Mouse (Mus musculus) limb, embryonic 12.5 days (tissue): ENCODE measurements around the gene Mpzl3. TPM values are rescaled to one million over a fixed set of nuclear protein-coding genes. Genes with fewer than 3 reads are reported as not detected.

Source experiments
- ATAC-seq: fragments of 200-750 bp; cut with Nextera tagmentation; 2 replicates; pipeline ENCODE4 v1.8.0; 2017; ENCODE audit warnings: low read depth, moderate TSS enrichment; ENCODE audit not compliant: insufficient number of reproducible peaks, insufficient read depth, low FRiP score, low TSS enrichment
- H3K27ac ChIP-seq: fragments of 300-500 bp; sonication (generic); 2 replicates; pipeline ENCODE4 v1.5.1; 2016; ENCODE audit warnings: mild to moderate bottlenecking, moderate library complexity
- H3K27me3 ChIP-seq: fragments of 300-500 bp; sonication (generic); 2 replicates; pipeline ENCODE4 v1.6.1; 2016; ENCODE audit warnings: mild to moderate bottlenecking, moderate library complexity
- H3K36me3 ChIP-seq: fragments of 300-500 bp; sonication (generic); 2 replicates; pipeline ENCODE4 v1.6.1; 2016; ENCODE audit warnings: mild to moderate bottlenecking, moderate library complexity
- H3K4me1 ChIP-seq: fragments of 300-500 bp; sonication (generic); replicated peaks from 2 replicates; pipeline ENCODE4 v1.6.1; 2016
- H3K4me2 ChIP-seq: fragments of 300-500 bp; sonication (generic); 2 replicates; pipeline ENCODE4 v1.6.1; 2016; ENCODE audit warnings: mild to moderate bottlenecking, moderate library complexity
- H3K4me3 ChIP-seq: fragments of 300-500 bp; sonication (generic); replicated peaks from 2 replicates; pipeline ENCODE4 v1.5.1; 2016; ENCODE audit warnings: mild to moderate bottlenecking
- H3K9ac ChIP-seq: fragments of 300-500 bp; sonication (generic); replicated peaks from 2 replicates; pipeline ENCODE4 v1.6.1; 2016; ENCODE audit warnings: mild to moderate bottlenecking, moderate library complexity
- H3K9me3 ChIP-seq: fragments of 300-500 bp; sonication (generic); 2 replicates; pipeline ENCODE4 v1.6.1; 2016; ENCODE audit warnings: mild to moderate bottlenecking, moderate library complexity
- WGBS: fragments of 180-500 bp; shearing (Covaris S2); methylation state at CpG from one replicate; pipeline ENCODE4 v1.1.7; 2016; 5-methylcytosine and 5-hydroxymethylcytosine counted together
- polyA plus RNA-seq: library from polyadenylated mRNA; unstranded; fragments of >200 nt; fragmentation: Nextera tagmentation; extraction: Ambion mirVana; gene quantifications from 2 replicates; pipeline ENCODE4 v1.2.1, GENCODE M21; 2016

Gene Mpzl3
- polyA plus RNA-seq, 1 experiment from 2014 or later = 2.3 TPM

DNA sequence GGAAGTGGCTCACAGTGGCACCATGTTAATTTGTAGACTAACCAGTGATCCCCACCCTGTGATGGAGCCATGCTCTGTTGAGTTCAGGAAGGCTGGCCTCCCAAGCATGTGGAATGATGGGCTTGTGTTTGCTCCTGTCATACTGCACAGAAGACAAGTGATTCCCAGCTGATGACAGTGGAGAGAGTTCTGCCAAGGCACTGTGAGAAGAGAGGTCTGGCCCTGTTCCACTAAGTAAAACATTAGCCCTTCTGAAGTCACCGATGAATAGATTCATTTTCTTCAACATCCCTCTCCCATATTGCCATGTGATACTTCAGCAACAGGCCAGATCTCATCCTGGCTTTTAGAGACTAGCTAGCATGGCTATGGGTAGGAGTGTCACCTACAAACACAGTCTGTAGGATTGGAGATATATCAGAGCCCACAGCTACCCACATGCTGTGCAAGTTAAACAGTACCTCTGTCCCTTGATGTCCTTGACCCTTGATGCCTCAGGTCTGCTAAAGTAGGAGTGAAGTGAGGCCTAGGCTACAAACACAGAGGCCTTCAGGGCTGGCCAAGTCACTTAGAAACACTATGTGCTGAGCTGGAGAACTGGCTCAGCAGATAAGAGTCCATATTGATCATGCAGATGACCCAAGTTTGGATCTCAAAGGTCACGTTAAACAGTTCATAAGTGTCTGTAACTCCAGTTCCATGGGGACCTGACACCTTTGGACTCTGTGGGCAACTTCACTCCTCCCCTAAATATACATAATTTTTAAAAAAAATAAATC lies 50.8 kb downstream of the Mpzl3 start:
- H3K9ac ChIP-seq = no peak overlapping the region
- ATAC-seq = no peak
- no peak overlapping the region for H3K4me3 ChIP-seq
- H3K27ac ChIP-seq = no peak overlapping the region
- no peaks in the 10 kb centered on the region for H3K9me3 ChIP-seq
- WGBS = 93% methylated on average over 2 of the region's 2 CpGs
- H3K4me1 ChIP-seq = peaks cover 9% of the 10 kb centered on the region
- no peak overlapping the region for H3K4me2 ChIP-seq
- no peaks in the 10 kb centered on the region for H3K36me3 ChIP-seq
- H3K27me3 ChIP-seq = no peaks in the 10 kb centered on the region

DNA sequence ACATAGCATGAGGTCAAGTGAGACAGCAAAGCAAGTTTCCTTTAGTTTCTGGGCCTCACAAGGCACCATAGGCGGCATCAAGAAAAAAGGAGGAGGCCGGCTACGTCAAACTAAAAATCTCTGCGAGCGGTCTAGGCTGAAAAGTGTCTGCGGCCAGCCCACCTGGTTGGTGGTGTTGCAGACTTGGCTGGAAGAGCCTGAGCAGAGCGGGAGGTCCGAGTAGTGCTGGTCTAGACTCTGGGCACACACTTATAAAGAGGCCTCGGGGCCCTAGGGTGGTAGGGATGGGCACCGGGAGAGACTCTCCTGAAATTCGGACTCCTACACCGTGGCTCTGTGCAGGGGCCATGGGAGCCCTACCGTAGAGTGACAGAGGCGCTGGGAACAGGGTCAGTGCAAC lies 60.7 kb downstream of the Mpzl3 start:
- peak overlapping the region; percentile 45 for H3K9ac ChIP-seq
- peak overlapping the region; percentile 65 for H3K4me2 ChIP-seq
- H3K4me1 ChIP-seq = peaks cover 31% of the 10 kb centered on the region
- H3K27me3 ChIP-seq = no peaks in the 10 kb centered on the region; the same call in 1 of the 2 replicates
- H3K36me3 ChIP-seq = no peaks in the 10 kb centered on the region
- peak overlapping the region; percentile 40 for H3K4me3 ChIP-seq
- WGBS = 2% methylated on average over 14 of the region's 14 CpGs
- peak overlapping the region; percentile 62 for H3K27ac ChIP-seq
- no peaks in the 10 kb centered on the region for H3K9me3 ChIP-seq
- ATAC-seq = peak; percentile 75; the same call in 1 of the 2 replicates

DNA sequence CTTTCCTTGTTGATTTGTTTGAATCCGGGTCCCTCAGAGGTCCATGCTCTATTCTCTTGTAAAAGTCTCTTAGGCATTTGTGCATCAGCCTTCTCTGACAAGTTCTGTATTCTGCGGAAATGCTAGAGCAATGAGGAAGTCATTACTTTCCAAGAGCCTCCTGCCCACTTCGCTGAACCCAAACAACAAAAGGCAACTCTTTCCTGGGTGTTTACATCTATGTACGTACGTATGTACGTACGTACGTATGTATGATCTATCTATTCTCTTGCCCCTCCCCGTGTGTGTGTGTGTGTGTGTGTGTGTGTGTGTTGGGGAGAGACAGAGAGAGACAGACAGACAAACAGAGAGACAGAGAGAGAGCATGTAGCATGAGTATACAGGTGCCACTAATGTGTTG lies 61.8 kb downstream of the Mpzl3 start:
- 60% methylated on average over 9 of the region's 9 CpGs for whole genome bisulfite sequencing
- peaks cover 35% of the 10 kb centered on the region for H3K4me1 ChIP-seq
- H3K4me2 ChIP-seq = no peak overlapping the region
- no peaks in the 10 kb centered on the region; the same call in 1 of the 2 replicates for H3K27me3 ChIP-seq
- no peaks in the 10 kb centered on the region for H3K9me3 ChIP-seq
- ATAC-seq = no peak
- no peak overlapping the region for H3K27ac ChIP-seq
- no peak overlapping the region for H3K9ac ChIP-seq
- no peaks in the 10 kb centered on the region for H3K36me3 ChIP-seq
- no peak overlapping the region for H3K4me3 ChIP-seq

DNA sequence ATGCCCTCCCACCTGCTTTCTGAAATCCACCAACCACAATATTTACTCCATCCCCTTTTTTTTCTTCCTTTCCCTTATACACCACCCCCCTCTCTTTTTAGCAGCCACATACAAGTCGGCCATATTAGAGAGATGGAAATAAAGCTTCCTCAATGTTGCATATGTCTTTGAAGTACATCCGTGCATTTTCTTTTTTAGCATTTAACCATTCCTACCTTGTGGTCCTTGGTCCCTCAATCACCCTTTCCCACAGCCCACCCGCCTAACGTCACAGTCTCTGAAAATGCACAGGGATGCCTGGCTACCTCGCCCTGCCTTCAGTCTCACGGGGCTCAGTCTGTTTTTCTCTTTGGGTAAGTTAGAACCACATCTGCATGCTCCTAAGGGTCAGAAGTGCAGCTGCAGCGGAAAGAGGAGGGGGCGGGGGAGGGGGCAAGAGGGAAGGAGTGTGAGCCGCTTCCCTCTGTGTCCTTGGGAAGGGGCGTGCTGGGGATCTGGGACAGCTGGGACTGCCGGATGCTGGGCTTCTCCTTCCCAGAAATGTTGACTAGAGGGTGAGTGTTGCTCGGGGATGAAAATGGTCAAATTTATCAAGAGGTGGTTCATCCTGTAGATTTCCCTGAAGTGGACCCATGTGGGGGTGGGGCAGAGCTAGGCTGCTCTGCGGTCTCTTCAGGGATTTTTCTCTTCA lies 62.9 kb downstream of the Mpzl3 start, which contains the start of gene Scn2b:
TSS of gene Scn2b (plus strand) at position 42 of the 691 bp plus-strand sequence.
- Histone ChIP-seq H3K27ac (peak within 1 kb of the TSS; percentile 94), H3K9ac (peak within 1 kb of the TSS; percentile 77), H3K4me2 (peak within 1 kb of the TSS; percentile 84), H3K9me3 (no peaks in the 10 kb centered on the region), H3K4me3 (peak within 1 kb of the TSS; percentile 68), H3K4me1 (peaks cover 44% of the 10 kb centered on the region), H3K27me3 (no peaks in the 10 kb centered on the region; the same call in 1 of the 2 replicates), H3K36me3 (no peaks in the 10 kb centered on the region)
- 0 out of 2 replicates have a peak, but pooled peaks have one; percentile 53 for ATAC-seq
- WGBS = under 1% methylated on average over 13 of the region's 13 CpGs

DNA sequence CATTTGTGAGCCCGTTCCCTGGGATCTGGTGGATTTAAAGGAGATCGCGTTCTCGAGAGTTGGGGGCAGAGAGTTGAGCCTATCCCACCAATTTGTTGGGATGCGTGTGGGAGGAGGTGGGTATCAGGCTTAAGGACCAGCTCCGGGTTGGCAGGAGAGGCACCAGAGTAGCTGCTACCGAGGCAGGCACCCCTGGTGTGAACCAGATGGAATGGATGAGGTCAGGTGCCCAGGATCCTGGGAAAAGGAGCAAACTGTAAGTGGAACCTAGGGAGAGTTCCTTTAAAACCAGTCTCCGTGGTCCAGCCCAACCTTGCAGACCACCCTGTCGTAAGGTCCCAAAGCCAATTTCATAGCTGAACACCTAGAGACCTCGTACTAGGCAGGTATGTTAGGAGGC lies 63.6 kb downstream of the Mpzl3 start:
- ATAC-seq = no peak
- peaks cover 44% of the 10 kb centered on the region for H3K4me1 ChIP-seq
- H3K36me3 ChIP-seq = no peaks in the 10 kb centered on the region
- H3K9ac ChIP-seq = peak overlapping the region; percentile 77
- H3K27me3 ChIP-seq = no peaks in the 10 kb centered on the region; the same call in 1 of the 2 replicates
- peak overlapping the region; percentile 94 for H3K27ac ChIP-seq
- H3K9me3 ChIP-seq = no peaks in the 10 kb centered on the region
- peak overlapping the region; percentile 84 for H3K4me2 ChIP-seq
- WGBS = 13% methylated on average over 10 of the region's 10 CpGs
- peak overlapping the region; percentile 68 for H3K4me3 ChIP-seq

DNA sequence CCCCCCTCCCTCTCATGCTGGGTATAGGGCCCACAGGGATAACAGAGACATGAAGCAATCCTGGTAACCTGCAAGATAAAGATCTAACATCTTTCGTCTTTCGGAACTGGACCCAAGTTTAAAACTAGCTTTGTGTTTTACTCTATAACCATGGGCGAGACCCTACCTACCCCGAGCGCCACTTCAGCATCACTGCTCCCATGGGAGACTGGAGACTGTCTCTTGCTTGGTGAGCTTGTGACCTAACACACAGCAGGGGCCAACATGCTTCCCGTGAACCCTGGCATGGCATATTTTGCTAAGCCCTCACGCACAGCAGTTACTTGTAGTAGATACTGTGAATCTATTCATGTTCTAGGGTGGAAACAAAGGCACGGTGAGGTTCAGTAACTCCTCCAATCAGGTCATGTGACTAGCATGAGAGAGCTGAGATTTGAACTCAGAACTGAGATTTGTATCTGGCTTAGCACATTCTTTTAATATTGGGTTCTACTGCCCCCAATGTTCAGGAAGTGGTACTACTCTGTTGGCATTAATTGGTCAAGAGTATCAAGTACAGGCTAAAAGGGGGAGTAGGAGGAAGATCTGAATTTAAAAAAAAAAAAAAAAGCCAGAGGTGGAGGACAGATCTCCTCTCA lies 64.4 kb downstream of the Mpzl3 start:
- peak overlapping the region; percentile 77; the same call in 1 of the 2 replicates for H3K9ac ChIP-seq
- ATAC-seq = no peak
- H3K4me3 ChIP-seq = peak overlapping the region; percentile 68
- no peaks in the 10 kb centered on the region for H3K9me3 ChIP-seq
- no peak overlapping the region for H3K27ac ChIP-seq
- no peaks in the 10 kb centered on the region; the same call in 1 of the 2 replicates for H3K27me3 ChIP-seq
- H3K4me2 ChIP-seq = peak overlapping the region; percentile 84
- H3K4me1 ChIP-seq = peaks cover 44% of the 10 kb centered on the region
- 93% methylated on average over 8 of the region's 8 CpGs for WGBS
- H3K36me3 ChIP-seq = 0 out of 2 replicates have a peak, but pooled peaks cover under 1% of the 10 kb centered on the region

DNA sequence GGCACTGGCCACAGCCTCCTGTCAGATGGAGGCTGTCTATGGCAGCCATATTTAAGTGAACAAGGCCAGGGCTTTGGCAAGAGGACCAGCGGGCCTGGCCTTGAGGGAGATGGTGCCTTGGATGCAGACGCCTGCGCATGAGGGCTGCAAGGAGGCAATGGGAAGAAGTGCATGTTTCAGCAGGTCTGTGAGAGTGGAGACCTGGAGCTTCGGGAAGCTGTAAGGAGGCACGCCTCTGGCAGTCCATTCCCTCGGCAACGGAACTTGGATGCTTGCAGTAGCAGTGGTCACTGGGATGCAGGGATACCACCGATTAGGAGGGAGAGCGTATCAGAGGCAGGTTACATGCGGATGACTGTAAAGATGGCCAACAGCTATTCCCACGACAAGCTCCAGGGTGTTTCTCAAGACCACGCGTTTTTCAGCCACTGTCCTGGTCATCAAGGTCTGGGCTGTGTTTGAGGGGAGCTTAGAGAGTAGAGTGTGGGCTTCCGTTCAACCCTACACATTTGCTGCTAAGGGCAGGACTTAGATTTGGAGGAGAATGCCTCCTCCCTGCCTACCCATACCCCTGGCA lies 65.1 kb downstream of the Mpzl3 start:
- Histone ChIP-seq H3K27ac (no peak overlapping the region), H3K27me3 (no peaks in the 10 kb centered on the region; the same call in 1 of the 2 replicates), H3K9me3 (no peaks in the 10 kb centered on the region), H3K4me1 (peaks cover 44% of the 10 kb centered on the region), H3K4me2 (no peak overlapping the region), H3K4me3 (no peak overlapping the region), H3K9ac (no peak overlapping the region), H3K36me3 (peaks cover 7% of the 10 kb centered on the region)
- WGBS = 82% methylated on average over 14 of the region's 14 CpGs
- ATAC-seq = no peak

DNA sequence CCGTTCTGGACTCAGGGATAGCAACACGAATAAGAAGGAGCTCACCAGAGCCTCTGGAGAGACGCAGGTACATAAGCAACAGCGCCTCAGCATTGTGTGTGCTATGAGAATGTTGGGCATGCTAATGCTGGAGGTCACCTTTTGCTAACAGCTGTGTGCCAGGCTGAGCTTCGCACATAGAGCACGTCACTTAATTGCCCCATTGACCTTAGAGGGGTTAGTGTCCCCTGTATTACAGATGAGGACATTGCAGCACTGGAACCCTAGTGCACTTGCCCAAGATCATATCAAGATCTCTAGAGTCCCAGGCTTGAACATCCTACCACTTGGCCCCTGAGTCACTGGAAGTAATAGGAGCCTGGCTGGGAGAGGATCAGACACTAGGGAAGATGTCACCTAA lies 65.6 kb downstream of the Mpzl3 start:
- Histone ChIP-seq H3K9ac (no peak overlapping the region), H3K9me3 (no peaks in the 10 kb centered on the region), H3K36me3 (peaks cover 12% of the 10 kb centered on the region), H3K4me2 (no peak overlapping the region), H3K4me3 (no peak overlapping the region), H3K27me3 (no peaks in the 10 kb centered on the region; the same call in 1 of the 2 replicates), H3K4me1 (peaks cover 39% of the 10 kb centered on the region), H3K27ac (no peak overlapping the region)
- no peak for ATAC-seq
- WGBS = 82% methylated on average over 6 of the region's 6 CpGs

DNA sequence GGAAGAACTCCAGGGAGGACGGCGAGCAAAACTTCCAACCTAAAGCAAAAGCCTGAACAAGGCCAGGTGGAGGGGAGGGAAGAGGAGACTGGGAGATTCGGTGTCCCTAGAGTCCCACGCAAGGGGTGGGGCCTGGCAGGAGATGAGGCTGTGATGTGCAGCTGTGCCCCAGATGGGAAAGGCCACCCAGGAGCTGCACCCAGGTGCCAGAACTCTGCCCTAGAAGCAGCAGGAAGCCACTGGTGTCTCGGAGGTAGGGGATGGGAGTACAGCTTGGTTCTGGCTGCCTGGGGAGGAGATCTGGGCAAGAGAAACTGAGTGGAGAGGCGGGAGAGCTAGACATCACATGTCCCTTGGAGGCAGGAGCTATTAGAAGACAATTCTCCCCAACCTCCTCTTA lies 66.0 kb downstream of the Mpzl3 start:
- H3K27me3 ChIP-seq = no peaks in the 10 kb centered on the region; the same call in 1 of the 2 replicates
- no peak for ATAC-seq
- no peak overlapping the region for H3K4me3 ChIP-seq
- no peak overlapping the region for H3K27ac ChIP-seq
- H3K4me1 ChIP-seq = peaks cover 36% of the 10 kb centered on the region
- H3K36me3 ChIP-seq = peaks cover 17% of the 10 kb centered on the region
- H3K9me3 ChIP-seq = no peaks in the 10 kb centered on the region
- H3K4me2 ChIP-seq = no peak overlapping the region
- 46% methylated on average over 6 of the region's 6 CpGs for whole genome bisulfite sequencing
- H3K9ac ChIP-seq = no peak overlapping the region; the same call in 1 of the 2 replicates

DNA sequence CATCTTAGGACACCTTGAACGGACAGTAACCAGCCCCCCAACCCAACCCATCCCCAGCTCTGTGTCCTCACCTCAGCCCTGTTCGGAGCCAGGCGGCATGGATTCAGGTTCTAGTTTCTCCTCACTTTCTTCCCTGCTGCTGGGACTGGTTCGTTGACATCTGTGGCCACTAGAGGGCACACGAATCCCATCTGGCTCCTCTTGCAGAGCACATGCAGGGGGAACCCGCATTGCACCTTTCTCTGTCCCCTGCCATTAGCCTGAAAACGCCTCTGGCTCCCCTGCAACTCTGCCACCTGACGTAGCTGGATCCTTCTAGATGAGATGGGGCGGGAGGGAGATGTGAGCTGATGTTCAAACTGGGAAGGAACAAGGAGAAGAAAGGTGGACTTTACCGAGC lies 66.8 kb downstream of the Mpzl3 start:
- no peak; the same call in 1 of the 2 replicates for ATAC-seq
- Histone ChIP-seq H3K9ac (peak overlapping the region; percentile 13; the same call in 1 of the 2 replicates), H3K27ac (no peak overlapping the region), H3K4me2 (peak overlapping the region; percentile 43), H3K36me3 (peaks cover 24% of the 10 kb centered on the region), H3K9me3 (no peaks in the 10 kb centered on the region), H3K4me1 (peaks cover 28% of the 10 kb centered on the region), H3K27me3 (no peaks in the 10 kb centered on the region; the same call in 1 of the 2 replicates), H3K4me3 (peak overlapping the region; percentile 13)
- 4% methylated on average over 10 of the region's 10 CpGs for WGBS
